ENCODE assay signal across 24 mouse cellular contexts in the genomic region with DNA sequence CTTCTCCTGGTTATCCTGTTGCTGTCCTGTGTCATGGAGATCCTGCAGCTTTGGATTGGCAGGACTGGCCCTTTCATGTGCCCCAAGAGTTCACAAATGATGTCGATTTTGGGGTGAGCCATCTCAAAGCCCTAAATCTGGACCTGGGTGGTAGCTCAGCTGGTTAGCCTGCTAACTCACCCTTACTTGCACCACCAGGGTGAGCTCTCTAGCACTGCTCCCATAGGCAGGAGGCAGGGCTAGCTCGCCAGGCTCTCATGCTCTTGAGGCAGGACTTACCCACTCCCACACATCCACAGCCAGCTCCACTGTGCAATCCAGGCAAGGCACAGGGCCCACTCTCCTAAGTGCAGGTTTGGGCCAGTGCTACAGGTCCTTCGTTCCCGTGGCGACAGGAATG.
A peak's percentile ranks its signal among the peaks of the same experiment; 100 is the strongest.
DNase-seq lines count a peak whose midpoint lies in the region; ATAC-seq and TF ChIP-seq lines count a peak whose summit lies in the region.
"Had no signal": no experiment of that assay in that cellular context is flagged by ENCODE, and none has a peak within 500 bp of the region (broad histone marks: within the 10 kb centered on the region; RNA-seq: fewer than 3 reads in every experiment).

No protein-coding gene starts in this region.

- no peak overlapping the region for H3K9ac ChIP-seq in heart, postnatal 0 days (replicated peaks; ENCODE audit: low read depth, low read length)
- no peak overlapping the region for H3K9ac ChIP-seq in lung, embryonic 14.5 days
- no peak overlapping the region for H3K9ac ChIP-seq in ES-Bruce4 (ENCODE audit: low read depth, poor library complexity, severe bottlenecking)
- H3K9ac ChIP-seq: embryonic facial prominence, embryonic 12.5 days; heart, embryonic 13.5 days; hindbrain, embryonic 15.5 days; kidney, embryonic 15.5 days; limb, embryonic 15.5 days; liver, embryonic 14.5 days; neural tube, embryonic 13.5 days had no signal

- H3K9me3 ChIP-seq in heart, postnatal 0 days (replicated peaks; ENCODE audit: control insufficient read depth, low read length), result no peaks in the 10 kb centered on the region
- no peaks in the 10 kb centered on the region for H3K9me3 ChIP-seq in lung, embryonic 14.5 days (ENCODE audit: low read depth, low read length)
- H3K9me3 ChIP-seq in ES-Bruce4 (replicated peaks; ENCODE audit: control insufficient read depth, insufficient read depth, low read length, poor library complexity, severe bottlenecking), result no peaks in the 10 kb centered on the region
- no peaks in the 10 kb centered on the region for H3K9me3 ChIP-seq in hindbrain, embryonic 10.5 days
- H3K9me3 ChIP-seq: embryonic facial prominence, embryonic 12.5 days; heart, embryonic 13.5 days; hindbrain, embryonic 15.5 days; kidney, embryonic 15.5 days; limb, embryonic 15.5 days; megakaryocyte, embryonic 14.5 days; neural tube, embryonic 13.5 days had no signal

- no peaks in the 10 kb centered on the region for H3K27me3 ChIP-seq in heart, postnatal 0 days (ENCODE audit: control insufficient read depth, insufficient read depth, low read length)
- no peaks in the 10 kb centered on the region for H3K27me3 ChIP-seq in lung, embryonic 14.5 days (ENCODE audit: insufficient read depth, low read length)
- no peaks in the 10 kb centered on the region for H3K27me3 ChIP-seq in ES-Bruce4 (ENCODE audit: control insufficient read depth, insufficient read depth, low read length, poor library complexity, severe bottlenecking)
- H3K27me3 ChIP-seq in hindbrain, embryonic 10.5 days (ENCODE audit: insufficient read depth, poor library complexity, severe bottlenecking), result no peaks in the 10 kb centered on the region
- H3K27me3 ChIP-seq: embryonic facial prominence, embryonic 12.5 days; heart, embryonic 13.5 days; hindbrain, embryonic 15.5 days; kidney, embryonic 15.5 days; limb, embryonic 15.5 days; neural tube, embryonic 13.5 days had no signal

- no peak for TF ChIP-seq POLR2A in ES-Bruce4 (IDR thresholded peaks at IDR 0.05; ENCODE audit: insufficient read depth, low read length)
- no peak for TF ChIP-seq POLR2A in embryonic fibroblast, embryonic 13.5 days (IDR thresholded peaks at IDR 0.05; ENCODE audit: low read depth, low read length)

- DNase-seq in heart, postnatal 0 days (ENCODE audit: low spot score), result no peak
- DNase-seq in heart, postnatal 36 days, result no peak
- DNase-seq in lung, embryonic 14.5 days, result no peak
- no peak for DNase-seq in lung, postnatal 25 days (ENCODE audit: low spot score)
- no peak for DNase-seq in hindbrain, embryonic 10.5 days (ENCODE audit: low spot score)
- DNase-seq: adrenal gland, postnatal 25 days; cerebellum, adult 9-11 months; gastrocnemius, postnatal 10 days; left cerebral cortex, postnatal 4 days; midbrain, embryonic 14.5 days had no signal

- H3K4me1 ChIP-seq in heart, postnatal 0 days (ENCODE audit: control insufficient read depth, insufficient read depth), result 0 out of 2 replicates have a peak, but pooled peaks cover 2% of the 10 kb centered on the region
- H3K4me1 ChIP-seq in lung, embryonic 14.5 days (ENCODE audit: insufficient read depth), result no peaks in the 10 kb centered on the region
- H3K4me1 ChIP-seq in ES-Bruce4 (ENCODE audit: control insufficient read depth, insufficient read depth, low read length), result no peaks in the 10 kb centered on the region
- H3K4me1 ChIP-seq in embryonic fibroblast, embryonic 13.5 days (ENCODE audit: control insufficient read depth, insufficient read depth, low read length), result no peaks in the 10 kb centered on the region
- no peaks in the 10 kb centered on the region for H3K4me1 ChIP-seq in hindbrain, embryonic 10.5 days (replicated peaks)
- H3K4me1 ChIP-seq: embryonic facial prominence, embryonic 12.5 days; hindbrain, embryonic 15.5 days; megakaryocyte, embryonic 14.5 days; neural tube, embryonic 13.5 days had no signal

- H3K4me3 ChIP-seq in heart, postnatal 0 days (ENCODE audit: low read depth, low read length), result no peak overlapping the region
- no peak overlapping the region for H3K4me3 ChIP-seq in lung, embryonic 14.5 days (ENCODE audit: low read depth, low read length)
- H3K4me3 ChIP-seq in ES-Bruce4 (ENCODE audit: low read depth, low read length), result no peak overlapping the region
- H3K4me3 ChIP-seq in embryonic fibroblast, embryonic 13.5 days (ENCODE audit: insufficient read depth, low read length), result no peak overlapping the region
- no peak overlapping the region for H3K4me3 ChIP-seq in hindbrain, embryonic 10.5 days
- H3K4me3 ChIP-seq: embryonic facial prominence, embryonic 12.5 days; erythroblast, embryonic 14.5 days; heart, embryonic 13.5 days; hindbrain, embryonic 15.5 days; kidney, embryonic 15.5 days; limb, embryonic 15.5 days; megakaryocyte, embryonic 14.5 days; myocyte; neural tube, embryonic 13.5 days had no signal

- H3K36me3 ChIP-seq in heart, postnatal 0 days (replicated peaks; ENCODE audit: control insufficient read depth, insufficient read depth, low read length), result no peaks in the 10 kb centered on the region
- no peaks in the 10 kb centered on the region for H3K36me3 ChIP-seq in lung, embryonic 14.5 days (ENCODE audit: insufficient read depth)
- H3K36me3 ChIP-seq in ES-Bruce4 (ENCODE audit: control insufficient read depth, insufficient read depth, low read length, poor library complexity, severe bottlenecking), result no peaks in the 10 kb centered on the region
- no peaks in the 10 kb centered on the region for H3K36me3 ChIP-seq in hindbrain, embryonic 10.5 days
- H3K36me3 ChIP-seq: embryonic facial prominence, embryonic 12.5 days; heart, embryonic 13.5 days; hindbrain, embryonic 15.5 days; kidney, embryonic 15.5 days; limb, embryonic 15.5 days; neural tube, embryonic 13.5 days had no signal

- 0 out of 2 replicates have a peak, but pooled peaks have one; percentile 12 for TF ChIP-seq CTCF in heart, postnatal 0 days (IDR thresholded peaks at IDR 0.05; ENCODE audit: low read depth)
- peak; percentile 36; the same call in 1 of the 2 replicates for TF ChIP-seq CTCF in lung, embryonic 14.5 days (IDR thresholded peaks at IDR 0.05; ENCODE audit: low read depth)
- peak; percentile 2 for TF ChIP-seq CTCF in ES-Bruce4 (IDR thresholded peaks at IDR 0.05; ENCODE audit: low read depth, low read length)
- 0 out of 2 replicates have a peak, but pooled peaks have one; percentile 4 for TF ChIP-seq CTCF in embryonic fibroblast, embryonic 13.5 days (IDR thresholded peaks at IDR 0.05; ENCODE audit: borderline replicate concordance, insufficient read depth, low read length)

- H3K4me2 ChIP-seq in heart, postnatal 0 days (ENCODE audit: low read depth, low read length), result no peak overlapping the region
- no peak overlapping the region for H3K4me2 ChIP-seq in lung, embryonic 14.5 days
- H3K4me2 ChIP-seq: embryonic facial prominence, embryonic 12.5 days; heart, embryonic 13.5 days; hindbrain, embryonic 15.5 days; kidney, embryonic 15.5 days; limb, embryonic 15.5 days; neural tube, embryonic 13.5 days had no signal

- WGBS in heart, postnatal 0 days, result 81% methylated on average over 5 of the region's 5 CpGs
- WGBS in lung, embryonic 14.5 days, result 76% methylated on average over 5 of the region's 5 CpGs
- 84% methylated on average over 5 of the region's 5 CpGs for WGBS in hindbrain, embryonic 10.5 days

- no peak overlapping the region for H3K27ac ChIP-seq in heart, postnatal 0 days (ENCODE audit: low read depth)
- H3K27ac ChIP-seq in lung, embryonic 14.5 days (ENCODE audit: low read depth), result no peak overlapping the region
- no peak overlapping the region for H3K27ac ChIP-seq in ES-Bruce4 (ENCODE audit: insufficient read depth, low read length)
- H3K27ac ChIP-seq in embryonic fibroblast, embryonic 13.5 days (ENCODE audit: insufficient read depth, low read length), result no peak overlapping the region
- no peak overlapping the region for H3K27ac ChIP-seq in hindbrain, embryonic 10.5 days
- H3K27ac ChIP-seq: embryonic facial prominence, embryonic 12.5 days; heart, embryonic 13.5 days; hindbrain, embryonic 15.5 days; kidney, embryonic 15.5 days; limb, embryonic 15.5 days; liver, embryonic 14.5 days; neural tube, embryonic 13.5 days had no signal

- no peak for ATAC-seq in heart, postnatal 0 days (ENCODE audit: insufficient read depth, low read depth)
- no peak for ATAC-seq in lung, embryonic 14.5 days (ENCODE audit: insufficient read depth)
- no peak for ATAC-seq in granulocyte monocyte progenitor cell, adult 5-6 weeks (replicated peaks; ENCODE audit: poor library complexity, severe bottlenecking)
- ATAC-seq: forebrain, embryonic 14.5 days had no signal

- intact Hi-C loops in heart, postnatal 36 days (cut with DNase I), result no loop called here

- TF ChIP-seq EP300 in heart, postnatal 0 days (IDR thresholded peaks at IDR 0.05; ENCODE audit: low read depth), result no peak
- no peak for TF ChIP-seq EP300 in ES-Bruce4 (IDR thresholded peaks at IDR 0.05; ENCODE audit: insufficient read depth, low read depth, low read length)
